Mouse (Mus musculus) midbrain, postnatal 0 days (tissue): ENCODE results near the gene Tcaf2. TPM values are rescaled to one million over a fixed set of nuclear protein-coding genes. Genes with fewer than 3 reads are reported as not detected.

Source experiments
- ATAC-seq: fragments of 200-750 bp; cut with Nextera tagmentation; 2 replicates; pipeline ENCODE4 v1.8.0; 2017; ENCODE audit warnings: moderate number of reproducible peaks, mild to moderate bottlenecking, moderate TSS enrichment, moderate library complexity; ENCODE audit not compliant: low FRiP score
- DNase-seq: peaks from one replicate; pipeline ENCODE4 v3.0.0-alpha.2; 2015; ENCODE audit warnings: low spot score
- H3K27ac ChIP-seq: fragments of 300-500 bp; sonication (generic); 2 replicates; pipeline ENCODE4 v1.5.1; 2014; ENCODE audit warnings: low read depth, mild to moderate bottlenecking, low read length, mixed read lengths
- H3K27me3 ChIP-seq: fragments of 300-500 bp; sonication (generic); 2 replicates; pipeline ENCODE4 v1.6.1; 2014; ENCODE audit warnings: low read length, control low read depth, mixed read lengths; ENCODE audit not compliant: insufficient read depth
- H3K36me3 ChIP-seq: fragments of 300-500 bp; sonication (generic); 2 replicates; pipeline ENCODE4 v1.6.1; 2014; ENCODE audit warnings: low read length, control low read depth, mixed read lengths; ENCODE audit not compliant: insufficient read depth
- H3K4me1 ChIP-seq: fragments of 300-500 bp; sonication (generic); 2 replicates; pipeline ENCODE4 v1.6.1; 2014; ENCODE audit warnings: mild to moderate bottlenecking, control low read depth, antibody characterized with exemption, low read length, mixed read lengths; ENCODE audit not compliant: insufficient read depth
- H3K4me2 ChIP-seq: fragments of 300-500 bp; sonication (generic); 2 replicates; pipeline ENCODE4 v1.6.1; 2014; ENCODE audit warnings: low read depth, mild to moderate bottlenecking, low read length, mixed read lengths; ENCODE audit not compliant: poor library complexity, severe bottlenecking
- H3K4me3 ChIP-seq: fragments of 300-500 bp; sonication (generic); 2 replicates; pipeline ENCODE4 v1.5.1; 2014; ENCODE audit warnings: low read depth, mild to moderate bottlenecking, low read length, moderate library complexity
- H3K9ac ChIP-seq: fragments of 300-500 bp; sonication (generic); replicated peaks from 2 replicates; pipeline ENCODE4 v1.6.1; 2014; ENCODE audit warnings: mild to moderate bottlenecking, low read length, moderate library complexity, mixed read lengths; ENCODE audit not compliant: poor library complexity, severe bottlenecking
- H3K9me3 ChIP-seq: fragments of 300-500 bp; sonication (generic); 2 replicates; pipeline ENCODE4 v1.6.1; 2016; ENCODE audit warnings: low read length, control low read depth
- CTCF ChIP-seq: IDR thresholded peaks from 2 replicates; pipeline ENCODE4 v1.5.1; 2016; ENCODE audit warnings: antibody characterized with exemption, mild to moderate bottlenecking
- WGBS: fragments of 180-500 bp; shearing (Covaris S2); extraction: QIAGEN DNeasy Blood & Tissue Kit; methylation state at CpG from one replicate; pipeline ENCODE4 v1.1.7; 2014; 5-methylcytosine and 5-hydroxymethylcytosine counted together
- polyA plus RNA-seq: library from polyadenylated mRNA; unstranded; fragments of >200 nt; fragmentation: Nextera tagmentation; extraction: Ambion mirVana; gene quantifications from 2 replicates; pipeline ENCODE4 v1.2.1, GENCODE M21; 2015
- total RNA-seq: library from RNA; depleted of rRNA; stranded (reverse); fragments of >200 nt; gene quantifications from 2 replicates; pipeline ENCODE4 v1.2.3, GENCODE M21; 2014

Gene Tcaf2
- total and polyA plus RNA-seq, 2 experiments from 2014 or later = 1.5 to 4.7 TPM

DNA sequence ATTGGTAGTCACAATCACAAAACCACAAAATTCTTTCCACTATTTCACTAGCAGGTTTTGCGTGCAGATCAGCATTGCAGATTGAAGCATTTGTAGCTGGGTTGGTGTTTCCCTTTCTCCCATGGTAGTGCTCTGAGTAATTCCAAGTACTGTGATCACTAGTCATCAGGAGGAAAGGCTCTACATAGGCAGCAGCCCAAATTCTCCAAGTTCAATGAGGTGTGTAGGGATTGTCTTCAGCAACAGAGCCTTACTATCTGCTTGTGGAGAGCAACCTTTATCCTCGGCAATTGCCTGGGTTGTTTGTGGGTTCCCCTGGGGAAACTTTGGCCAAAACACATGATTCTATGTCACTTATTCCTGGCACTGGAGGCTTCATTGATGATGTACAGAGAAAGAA, 28.1 kb downstream of the Tcaf2 start:
- no peak overlapping the region for H3K4me2 ChIP-seq
- no peak for TF ChIP-seq CTCF
- no peaks in the 10 kb centered on the region for H3K36me3 ChIP-seq
- H3K4me1 ChIP-seq = no peaks in the 10 kb centered on the region
- no peak for ATAC-seq
- H3K9ac ChIP-seq = no peak overlapping the region
- H3K27me3 ChIP-seq = no peaks in the 10 kb centered on the region
- no peak overlapping the region for H3K27ac ChIP-seq
- H3K9me3 ChIP-seq = no peaks in the 10 kb centered on the region
- 76% methylated on average over 2 of the region's 2 CpGs for WGBS
- H3K4me3 ChIP-seq = no peak overlapping the region
- DNase-seq = no peak

DNA sequence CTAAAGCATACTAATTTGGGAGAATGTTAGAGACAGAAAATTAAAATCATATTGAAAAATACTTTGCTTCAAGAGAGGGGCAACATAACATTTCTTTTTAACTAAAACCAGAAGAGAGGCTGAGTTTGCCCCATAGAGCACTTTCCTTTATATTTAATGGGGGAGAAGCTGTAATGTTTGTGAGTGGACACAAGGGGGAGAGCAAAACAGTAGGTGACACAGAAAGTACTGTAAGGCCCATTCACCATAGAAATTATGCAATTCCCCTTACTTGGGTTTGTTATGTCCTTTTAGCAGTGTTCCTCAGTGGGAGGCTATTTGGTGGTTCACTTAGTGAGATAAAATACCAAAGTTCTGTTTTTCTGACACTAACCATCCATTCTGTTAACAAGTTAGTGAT, 32.8 kb downstream of the Tcaf2 start:
- Histone ChIP-seq H3K9ac (no peak overlapping the region), H3K4me2 (no peak overlapping the region), H3K4me1 (no peaks in the 10 kb centered on the region), H3K36me3 (no peaks in the 10 kb centered on the region), H3K27ac (no peak overlapping the region), H3K4me3 (no peak overlapping the region), H3K27me3 (no peaks in the 10 kb centered on the region), H3K9me3 (no peaks in the 10 kb centered on the region)
- ATAC-seq = no peak
- DNase-seq = no peak
- TF ChIP-seq CTCF = peak; percentile 67

DNA sequence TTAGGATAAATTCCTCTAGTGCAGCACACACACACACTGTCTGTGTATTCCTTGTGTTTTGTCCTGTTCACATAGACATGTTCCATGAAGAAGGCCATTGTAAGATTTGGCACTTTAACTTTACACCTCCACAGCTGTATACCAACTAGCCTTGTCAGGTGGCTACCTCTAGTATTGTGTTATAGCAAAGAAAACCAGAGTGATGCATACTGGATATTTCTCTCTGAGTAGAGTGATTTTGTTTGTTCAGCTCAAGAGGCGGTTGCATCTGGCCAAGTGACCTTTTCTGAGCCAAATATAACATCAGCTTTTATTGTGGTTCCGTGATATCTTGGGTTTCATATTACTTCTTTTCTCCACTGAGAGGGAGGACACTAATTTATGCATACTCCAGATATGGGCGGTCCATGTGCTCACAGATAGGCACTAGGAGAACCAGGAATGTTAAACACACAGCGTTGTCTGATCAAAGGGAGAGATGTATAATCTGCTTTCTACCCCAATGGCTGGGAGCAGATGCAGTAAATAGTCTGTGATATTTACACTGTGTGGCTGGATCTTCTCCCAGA, 34.0 kb downstream of the Tcaf2 start:
- H3K27ac ChIP-seq = no peak overlapping the region

DNA sequence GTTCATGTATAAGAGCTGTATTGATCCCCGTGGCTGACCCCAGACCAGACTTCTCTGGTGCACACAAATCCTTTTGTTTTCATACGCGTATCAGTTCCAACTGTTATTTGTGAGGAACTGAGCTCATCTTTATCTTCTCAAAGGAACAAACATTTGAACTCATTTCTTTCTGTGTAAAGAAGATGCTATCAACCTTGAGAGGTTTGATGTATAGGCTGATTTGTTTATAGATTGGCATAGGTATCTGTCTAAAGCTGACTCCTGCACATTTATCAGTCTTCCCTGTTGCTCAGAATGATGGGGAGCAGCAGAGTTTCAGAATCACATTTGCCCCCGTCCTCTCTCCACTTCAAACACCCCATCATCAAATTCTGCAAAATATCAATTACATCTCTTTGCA, 47.5 kb downstream of the Tcaf2 start, which contains the start of gene Tcaf3:
TSS of gene Tcaf3 (minus strand) at position 101 of the 400 bp plus-strand sequence.
- Histone ChIP-seq H3K27ac (no peak within 1 kb of the TSS), H3K4me3 (no peak within 1 kb of the TSS), H3K4me2 (no peak within 1 kb of the TSS), H3K9ac (no peak within 1 kb of the TSS), H3K36me3 (no peaks in the 10 kb centered on the region), H3K4me1 (no peaks in the 10 kb centered on the region), H3K27me3 (no peaks in the 10 kb centered on the region), H3K9me3 (no peaks in the 10 kb centered on the region)
- ATAC-seq (no peak), DNase-seq (no peak)
- 70% methylated on average over 4 of the region's 4 CpGs for whole genome bisulfite sequencing
- TF ChIP-seq CTCF = no peak

More for the DNA sequence above, 34.0 kb downstream of the Tcaf2 start:
- ATAC-seq (no peak), DNase-seq (no peak)
- Histone ChIP-seq H3K4me2 (no peak overlapping the region), H3K9ac (no peak overlapping the region), H3K4me3 (no peak overlapping the region), H3K4me1 (no peaks in the 10 kb centered on the region), H3K36me3 (no peaks in the 10 kb centered on the region), H3K27me3 (no peaks in the 10 kb centered on the region), H3K9me3 (no peaks in the 10 kb centered on the region)
- TF ChIP-seq CTCF = no peak
- WGBS = 71% methylated on average over 4 of the region's 4 CpGs

DNA sequence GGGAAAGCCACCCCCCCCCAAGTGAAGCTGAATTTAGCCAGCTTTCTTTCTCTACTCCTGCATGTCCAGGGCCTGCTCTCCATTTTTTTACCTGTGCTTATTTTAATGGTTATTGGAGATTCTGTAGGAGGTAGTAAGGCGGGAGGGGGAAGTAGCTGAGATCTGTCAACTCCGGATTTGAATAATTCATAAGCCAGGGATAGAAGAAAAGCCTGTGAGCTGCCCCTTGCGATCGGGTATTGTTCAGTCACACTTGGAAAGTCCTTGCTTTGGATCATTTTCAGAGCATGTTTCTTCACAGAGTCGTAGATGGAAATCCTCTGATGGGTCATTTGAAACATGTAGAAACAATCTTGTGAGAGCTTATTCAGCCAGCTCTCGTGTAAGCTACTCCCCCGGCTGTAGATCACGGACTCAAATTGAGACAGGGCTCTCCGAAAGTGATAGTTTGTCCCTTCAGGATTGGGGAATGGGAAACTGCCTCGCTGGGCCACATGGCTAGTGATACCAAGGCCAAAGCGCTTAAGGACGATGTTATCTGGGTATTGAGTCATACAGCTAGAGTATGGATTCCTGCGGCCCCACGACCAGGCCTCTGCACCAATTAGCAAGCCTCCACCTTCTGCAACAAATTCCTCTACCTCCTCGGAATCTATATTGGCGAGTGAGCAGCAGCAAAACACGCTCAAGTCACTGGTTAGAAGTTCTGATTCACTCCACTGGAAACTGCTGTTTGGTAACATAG, 51.7 kb downstream of the Tcaf2 start:
- ATAC-seq (no peak), DNase-seq (no peak)

DNA sequence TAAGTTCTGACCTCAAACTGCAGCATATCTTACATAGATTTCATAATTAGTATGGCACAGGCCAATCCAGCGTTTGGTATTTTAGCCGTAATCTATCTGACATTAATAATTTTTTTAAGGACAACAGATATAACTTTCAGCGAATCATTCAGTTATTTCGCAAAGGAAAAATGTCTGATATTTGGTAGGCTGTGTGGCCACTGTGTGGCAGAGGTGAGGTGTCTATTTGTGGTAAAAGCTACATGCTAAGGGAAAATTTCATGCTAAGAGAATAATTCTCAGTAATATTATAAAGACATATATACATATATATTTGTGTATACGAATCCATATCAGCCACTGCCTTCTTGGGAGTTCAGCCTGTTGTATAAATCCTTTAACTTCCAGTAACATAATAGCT, 58.5 kb downstream of the Tcaf2 start:
- WGBS = 90% methylated on average over 5 of the region's 5 CpGs
- no peaks in the 10 kb centered on the region for H3K36me3 ChIP-seq
- no peaks in the 10 kb centered on the region for H3K9me3 ChIP-seq
- no peak overlapping the region for H3K4me3 ChIP-seq
- H3K4me2 ChIP-seq = no peak overlapping the region
- H3K27me3 ChIP-seq = no peaks in the 10 kb centered on the region
- no peak overlapping the region for H3K27ac ChIP-seq
- DNase-seq = no peak
- no peaks in the 10 kb centered on the region for H3K4me1 ChIP-seq
- ATAC-seq = no peak
- no peak overlapping the region for H3K9ac ChIP-seq
- TF ChIP-seq CTCF = peak; percentile 55

More for the DNA sequence above, 51.7 kb downstream of the Tcaf2 start:
- Histone ChIP-seq H3K4me2 (no peak overlapping the region), H3K36me3 (no peaks in the 10 kb centered on the region), H3K9ac (no peak overlapping the region), H3K9me3 (no peaks in the 10 kb centered on the region), H3K27ac (no peak overlapping the region), H3K4me1 (no peaks in the 10 kb centered on the region), H3K4me3 (no peak overlapping the region), H3K27me3 (no peaks in the 10 kb centered on the region)
- whole genome bisulfite sequencing = 50% methylated on average over 17 of the region's 17 CpGs
- no peak for TF ChIP-seq CTCF
